Mouse (Mus musculus) Patski (cell line): ENCODE results near the gene Ankrd63. TPM values are rescaled to one million over a fixed set of nuclear protein-coding genes. Genes with fewer than 3 reads are reported as not detected.
A peak's percentile ranks its signal among the peaks of the same experiment; 100 is the strongest.
"Not testable (repeated sequence)": the region's sequence is repeated elsewhere in the genome, so short reads cannot be mapped to it uniquely, and the experiment has no call there.

Experiments
- ATAC-seq: fragments of 100-300 bp; one replicate; pipeline ENCODE4 v1.8.0; 2021
- CTCF ChIA-PET: fragments of 350-600 bp; sonication (Branson Sonifier 250); formaldehyde crosslinking; loops from one replicate; lab custom pipeline; 2022; ENCODE audit warnings: inconsistent platforms; lab: Charles Lee
- POLR2A ChIA-PET: fragments of 350-600 bp; sonication (Branson Sonifier 250); formaldehyde crosslinking; loops from one replicate; lab custom pipeline; 2022; ENCODE audit warnings: antibody characterized with exemption, inconsistent platforms; lab: Charles Lee
- DNase-seq: peaks from one replicate; pipeline ENCODE4 v3.0.0-alpha.2; 2011; ENCODE audit warnings: low read depth, low spot score
- H3K27me3 ChIP-seq: fragments of 371-371 bp; one replicate; pipeline ENCODE4 v1.5.1; 2021
- CTCF ChIP-seq: fragments of 100-300 bp; IDR thresholded peaks from one replicate; pipeline ENCODE4 v1.5.1; 2021
- in situ Hi-C: fragments of 300-500 bp; cut with MboI; formaldehyde crosslinking; loops from 3 replicates; pipeline ENCODE4 v1.11.1; 2018; ENCODE audit warnings: low pct_unique_long_range_greater_than_20kb, mixed read lengths
- polyA plus RNA-seq: library from polyadenylated mRNA; unstranded; gene quantifications from one replicate; pipeline ENCODE4 v1.2.3, GENCODE M21; 2021

The Ankrd63 gene
- polyA plus RNA-seq, 1 experiment from 2014 or later, result 0.01 TPM

- DNase-seq (no peak), ATAC-seq (no peak)
- TF ChIP-seq CTCF, result no peak
- H3K27me3 ChIP-seq, result no peaks in the 10 kb centered on the region
- POLR2A ChIA-PET, result interaction anchor here (2.5 kb wide), 1 partner anchor 9 kb away, joined by 9 read pairs; no protein-coding TSS in a partner anchor
- in situ Hi-C loops, result no loop called here
- CTCF ChIA-PET, result interaction anchor here (1.0 to 2.0 kb wide), 4 partner anchors 10 to 35 kb away, joined by 3 to 7 read pairs (median 5); no protein-coding TSS in a partner anchor
Observed at GRCm38 (mm10) chr2:118664975-118665516, 38.7 kb downstream of the Ankrd63 start.

DNA sequence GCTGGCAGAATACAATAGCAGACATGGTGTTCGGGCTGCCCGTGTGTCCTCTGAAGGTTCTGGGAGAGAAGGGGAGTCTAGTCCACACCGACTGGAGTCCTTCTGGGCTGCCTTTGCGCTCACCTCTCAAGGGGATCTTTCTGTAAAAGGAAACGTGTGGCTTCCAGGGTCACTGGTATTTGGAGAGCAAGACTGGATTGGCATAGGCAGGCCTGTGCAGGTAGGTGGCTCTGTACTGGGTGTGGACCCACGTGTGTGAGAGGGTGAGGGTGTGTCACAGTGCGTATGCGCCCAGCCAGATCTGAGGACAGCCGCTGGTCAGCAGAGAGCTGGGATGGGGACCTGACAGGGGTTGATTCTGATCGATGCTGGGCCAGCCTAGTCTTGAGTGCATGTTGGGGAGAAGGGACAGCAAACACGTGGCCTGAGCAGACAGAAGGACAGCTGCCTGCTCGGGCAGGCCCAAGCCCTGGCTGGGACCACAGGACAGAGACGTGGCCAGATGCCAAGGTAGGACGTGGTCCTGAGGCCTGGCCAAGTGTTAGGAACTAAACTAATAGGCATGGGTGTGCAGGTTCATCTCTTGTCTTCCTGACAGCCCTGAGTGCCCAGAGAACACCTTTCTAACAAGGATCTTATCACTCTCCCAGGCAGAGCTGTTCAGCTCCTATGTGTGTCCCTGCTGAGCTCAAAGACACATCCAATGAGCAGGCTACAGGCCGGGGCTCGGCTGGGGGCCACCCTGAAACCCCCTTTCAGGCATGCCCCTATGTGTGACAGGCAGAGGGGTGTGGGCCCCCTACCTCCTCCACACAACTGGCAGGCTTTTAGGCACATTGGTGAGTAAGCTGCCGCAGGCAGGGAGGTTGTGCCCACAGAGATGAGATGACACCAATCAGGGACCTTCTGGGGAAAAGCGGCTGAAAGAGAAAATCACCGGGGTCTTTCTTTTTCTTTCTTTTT is 39.7 kb downstream of the Ankrd63 start:
- in situ Hi-C loops, result no loop called here
- ChIA-PET CTCF (interaction anchor here (1.0 to 1.5 kb wide), 2 partner anchors 11 to 36 kb away, joined by 3 to 6 read pairs; no protein-coding TSS in a partner anchor), POLR2A (interaction anchor here (2.5 kb wide), 1 partner anchor 8 kb away, joined by 9 read pairs; no protein-coding TSS in a partner anchor)
- no peak for ATAC-seq
- no peak for TF ChIP-seq CTCF
- DNase-seq, result no peak
- no peaks in the 10 kb centered on the region for H3K27me3 ChIP-seq

DNA sequence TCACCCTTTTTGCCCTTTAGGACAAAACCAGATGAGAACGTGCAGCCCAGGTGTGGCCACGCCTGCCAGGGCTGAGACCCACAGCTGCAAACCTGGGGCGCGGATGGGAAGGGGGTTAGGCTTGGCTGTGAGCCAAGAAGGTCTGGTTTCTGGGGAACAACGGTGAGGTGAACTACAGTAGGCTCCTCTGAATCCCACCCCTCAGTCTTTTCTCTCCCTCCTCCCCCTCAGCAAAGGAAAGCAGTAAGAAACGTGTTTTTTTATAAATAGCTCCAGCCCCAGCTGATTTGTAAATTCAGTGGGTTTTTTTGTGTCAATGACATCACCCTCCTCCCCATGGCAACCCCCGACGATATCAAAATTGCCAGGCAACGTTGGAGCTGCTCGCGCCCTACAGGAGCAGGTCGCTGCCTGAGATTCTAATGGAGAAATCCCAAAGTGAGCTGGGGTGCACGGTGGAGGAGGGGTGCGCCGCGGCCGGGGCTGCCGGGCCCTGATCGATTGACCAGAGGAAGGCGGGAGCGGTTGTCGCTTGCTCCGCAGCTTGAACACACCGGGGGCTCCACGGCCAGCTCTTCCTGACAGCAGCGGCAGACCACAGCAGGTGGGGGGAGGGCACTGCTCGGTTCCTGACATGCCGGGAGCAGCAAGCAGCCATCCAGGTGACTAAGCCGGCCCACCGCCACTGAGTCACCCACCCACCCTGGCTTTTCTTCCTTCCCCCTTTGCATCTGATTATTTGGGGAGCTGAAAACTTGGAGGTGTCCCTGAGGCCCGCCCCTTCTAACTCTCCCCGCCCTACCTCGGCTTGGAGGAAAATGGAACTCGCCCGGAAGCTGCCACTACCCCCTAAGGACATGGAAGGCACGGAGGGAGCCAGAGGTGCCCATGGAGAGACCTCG is 40.6 kb downstream of the Ankrd63 start, which contains the start of gene Pak6:
Gene Pak6 (plus strand): TSS at position 402 of the 902 bp plus-strand sequence.
- ChIA-PET POLR2A (no interaction called here), CTCF (interaction anchor here (1.3 to 1.9 kb wide), 2 partner anchors 9 to 19 kb away, joined by 4 to 5 read pairs; no protein-coding TSS in a partner anchor)
- ATAC-seq (no peak), DNase-seq (no peak)
- in situ Hi-C loops, result no loop called here
- no peak for TF ChIP-seq CTCF
- H3K27me3 ChIP-seq, result no peaks in the 10 kb centered on the region

DNA sequence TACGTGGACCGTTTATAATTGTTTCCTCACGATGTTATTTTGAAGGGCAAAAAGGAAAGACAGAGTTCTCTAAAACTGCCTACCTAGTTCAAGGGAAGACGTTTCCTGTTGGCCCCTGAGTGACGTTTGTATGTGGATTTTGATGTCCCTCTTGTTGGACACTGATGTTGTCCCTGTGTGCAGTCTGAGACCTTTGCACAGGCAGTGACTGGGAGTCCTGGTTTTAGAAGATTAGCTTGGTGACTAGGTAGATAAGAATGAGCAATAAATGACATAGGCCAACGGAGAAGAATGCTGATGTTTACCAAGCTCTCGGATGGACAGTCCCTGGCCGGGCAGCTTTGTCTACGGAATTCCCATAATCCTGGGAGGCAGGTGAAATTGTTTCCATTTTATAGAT is 41.9 kb downstream of the Ankrd63 start:
- TF ChIP-seq CTCF, result no peak
- no peak for ATAC-seq
- in situ Hi-C loops, result no loop called here
- H3K27me3 ChIP-seq, result no peaks in the 10 kb centered on the region
- DNase-seq, result no peak
- ChIA-PET CTCF (interaction anchor here (1.3 to 1.9 kb wide), 2 partner anchors 10 to 21 kb away, joined by 4 to 5 read pairs; no protein-coding TSS in a partner anchor), POLR2A (no interaction called here)

GRCm38 (mm10) chr2:118659998-118660452 is 43.7 kb downstream of the Ankrd63 start:
- in situ Hi-C loops, result no loop called here
- ATAC-seq (no peak), DNase-seq (no peak)
- ChIA-PET CTCF (no interaction called here), POLR2A (no interaction called here)
- no peak for TF ChIP-seq CTCF
- H3K27me3 ChIP-seq, result no peaks in the 10 kb centered on the region

DNA sequence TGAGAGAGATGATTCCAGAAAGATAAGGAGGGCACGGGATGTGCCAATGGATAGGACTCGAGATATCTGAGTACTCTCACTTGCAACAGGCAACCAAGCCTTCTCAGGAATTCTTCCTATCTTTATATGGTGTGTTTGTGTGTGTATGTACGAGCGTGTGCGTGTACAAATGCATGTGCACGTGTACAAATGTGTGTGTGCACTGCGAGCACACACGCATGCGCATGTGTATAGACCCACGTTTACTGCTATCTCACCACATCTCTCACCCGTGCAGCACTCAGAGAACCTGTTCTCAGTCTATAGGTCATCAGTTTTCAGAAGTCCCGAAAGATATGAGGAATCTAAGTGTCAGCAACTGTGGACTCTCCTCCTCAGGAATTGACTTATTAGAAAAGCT is 44.3 kb downstream of the Ankrd63 start:
- DNase-seq, result no peak
- no peaks in the 10 kb centered on the region for H3K27me3 ChIP-seq
- CTCF ChIA-PET, result no interaction called here
- POLR2A ChIA-PET, result no interaction called here
- no peak for TF ChIP-seq CTCF
- in situ Hi-C loops, result no loop called here
- ATAC-seq, result no peak

DNA sequence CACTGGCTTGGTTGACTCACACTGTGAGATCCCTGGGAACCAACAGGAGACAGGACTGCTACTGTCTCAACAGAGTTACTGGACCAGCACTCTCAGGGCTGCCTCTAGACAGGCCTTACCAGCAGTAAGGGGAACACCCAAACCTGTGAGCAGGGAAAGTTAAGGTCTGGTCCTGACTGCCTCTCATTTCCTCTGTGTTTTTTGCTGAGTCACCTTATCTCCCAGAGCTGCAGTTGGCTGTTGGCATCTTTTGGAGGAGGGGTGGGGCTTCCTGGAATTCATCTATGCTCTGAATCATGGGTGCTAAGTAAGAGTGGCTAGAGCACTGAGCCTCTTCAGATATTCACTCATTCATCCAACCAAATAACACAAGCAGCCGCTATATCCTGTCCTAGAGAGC is 44.7 kb downstream of the Ankrd63 start:
- peak; percentile 85 for DNase-seq
- POLR2A ChIA-PET, result no interaction called here
- peak; percentile 75 for ATAC-seq
- no peaks in the 10 kb centered on the region for H3K27me3 ChIP-seq
- CTCF ChIA-PET, result no interaction called here
- in situ Hi-C loops, result no loop called here
- TF ChIP-seq CTCF, result no peak

GRCm38 (mm10) chr2:118658457-118658856 is 45.3 kb downstream of the Ankrd63 start:
- in situ Hi-C loops, result no loop called here
- no peak for ATAC-seq
- POLR2A ChIA-PET, result no interaction called here
- no peak for DNase-seq
- CTCF ChIA-PET, result interaction anchor here (4.4 kb wide), 1 partner anchor 38 kb away, joined by 18 read pairs; no protein-coding TSS in a partner anchor
- H3K27me3 ChIP-seq, result no peaks in the 10 kb centered on the region
- no peak for TF ChIP-seq CTCF

- no peaks in the 10 kb centered on the region for H3K27me3 ChIP-seq
- no peak for TF ChIP-seq CTCF
- ATAC-seq (no peak), DNase-seq (no peak)
- in situ Hi-C loops, result no loop called here
- ChIA-PET POLR2A (interaction anchor here (2.7 kb wide), 1 partner anchor 9 kb away, joined by 9 read pairs; no protein-coding TSS in a partner anchor), CTCF (interaction anchor here (0.7 to 4.4 kb wide), 2 partner anchors 39 to 778 kb away, joined by 3 to 18 read pairs; no protein-coding TSS in a partner anchor)
Observed at GRCm38 (mm10) chr2:118656688-118657281, 47.0 kb downstream of the Ankrd63 start.

- ATAC-seq, POLR2A ChIA-PET, DNase-seq, in situ Hi-C loops, H3K27me3 ChIP-seq: not testable (repeated sequence)
- CTCF ChIA-PET, result interaction anchor here (1.6 kb wide), 1 partner anchor 9 kb away, joined by 7 read pairs; no protein-coding TSS in a partner anchor
Observed at GRCm38 (mm10) chr2:118650697-118651096, 53.1 kb downstream of the Ankrd63 start.
